Mouse (Mus musculus): ENCODE results near the gene Btbd9.

Btbd9 gene

GRCm38 (mm10) chr17:30438786-30439185 lies 137.5 kb downstream of the Btbd9 start:
- DNase-seq, result peak; percentile 23

GRCm38 (mm10) chr17:30436021-30436461 lies 140.2 kb downstream of the Btbd9 start:
- no peak for DNase-seq

- no peak for DNase-seq
Observed at GRCm38 (mm10) chr17:30435478-30435877, 140.8 kb downstream of the Btbd9 start.

- DNase-seq, result no peak
Observed at GRCm38 (mm10) chr17:30432094-30432493, 144.2 kb downstream of the Btbd9 start.

- peak; percentile 53 for DNase-seq
Observed at GRCm38 (mm10) chr17:30430961-30431640, 145.2 kb downstream of the Btbd9 start.

- DNase-seq, result no peak
Observed at GRCm38 (mm10) chr17:30428661-30429060, 147.6 kb downstream of the Btbd9 start.

- DNase-seq, result no peak
Observed at GRCm38 (mm10) chr17:30423256-30423852, 152.9 kb downstream of the Btbd9 start.

GRCm38 (mm10) chr17:30422278-30422677 lies 154.0 kb downstream of the Btbd9 start:
- DNase-seq, result no peak

- no peak for DNase-seq
Observed at GRCm38 (mm10) chr17:30421256-30421655, 155.0 kb downstream of the Btbd9 start.

- DNase-seq, result no peak
Observed at GRCm38 (mm10) chr17:30419494-30419893, 156.8 kb downstream of the Btbd9 start.

GRCm38 (mm10) chr17:30418510-30418909 lies 157.8 kb downstream of the Btbd9 start:
- no peak for DNase-seq

GRCm38 (mm10) chr17:30417106-30417505 lies 159.2 kb downstream of the Btbd9 start:
- no peak for DNase-seq

- DNase-seq, result no peak
Observed at GRCm38 (mm10) chr17:30415693-30416092, 160.6 kb downstream of the Btbd9 start.

GRCm38 (mm10) chr17:30412991-30413390 lies 163.3 kb downstream of the Btbd9 start:
- DNase-seq, result no peak

GRCm38 (mm10) chr17:30406002-30406401 lies 170.3 kb downstream of the Btbd9 start:
- DNase-seq, result no peak

GRCm38 (mm10) chr17:30402871-30403270 lies 173.4 kb downstream of the Btbd9 start:
- DNase-seq, result no peak

GRCm38 (mm10) chr17:30395261-30395660 lies 181.0 kb downstream of the Btbd9 start:
- DNase-seq, result no peak

GRCm38 (mm10) chr17:30392031-30392430 lies 184.3 kb downstream of the Btbd9 start:
- DNase-seq, result no peak

- no peak for DNase-seq
Observed at GRCm38 (mm10) chr17:30391220-30391619, 185.1 kb downstream of the Btbd9 start.

GRCm38 (mm10) chr17:30389686-30390085 lies 186.6 kb downstream of the Btbd9 start:
- peak; percentile 21 for DNase-seq

- DNase-seq, result no peak
Observed at GRCm38 (mm10) chr17:30388817-30389216, 187.5 kb downstream of the Btbd9 start.

- no peak for DNase-seq
Observed at GRCm38 (mm10) chr17:30388391-30388790, 187.9 kb downstream of the Btbd9 start.

- DNase-seq, result no peak
Observed at GRCm38 (mm10) chr17:30386241-30386640, 190.0 kb downstream of the Btbd9 start.

GRCm38 (mm10) chr17:30383649-30384048 lies 192.6 kb downstream of the Btbd9 start:
- no peak for DNase-seq
